Mouse (Mus musculus) activated CD4-positive, CD25-positive, alpha-beta regulatory T cell, adult 9 weeks (primary cell): ENCODE measurements around the gene Mrgprb8. TPM values are rescaled to one million over a fixed set of nuclear protein-coding genes. Genes with fewer than 3 reads are reported as not detected.

Source experiments
- polyA plus RNA-seq: library from polyadenylated mRNA; unstranded; fragments of 100-300 nt; shearing (Covaris generic); gene quantifications from one replicate; pipeline ENCODE4 v1.2.1, GENCODE M21; 2017

The Mrgprb8 gene
- not detected for polyA plus RNA-seq

DNA sequence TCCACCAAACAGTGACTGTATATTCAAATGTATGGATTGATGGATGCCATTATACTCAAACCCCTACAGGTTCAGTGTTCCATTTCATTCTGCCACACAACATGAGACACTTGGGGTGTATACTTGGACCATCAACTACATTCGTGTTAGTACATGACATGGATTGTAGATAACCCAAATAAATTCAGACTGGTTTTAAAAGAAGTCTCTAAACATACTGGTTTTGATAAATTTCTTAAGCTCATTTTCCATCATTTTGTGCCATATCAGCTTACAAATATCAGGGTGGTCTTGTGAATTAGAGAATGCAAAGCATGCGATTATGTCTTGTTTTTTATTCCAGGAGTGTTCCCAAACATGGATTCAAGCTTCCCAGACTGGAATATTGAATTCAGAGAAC, at the start of gene Mrgprb8:
Gene Mrgprb8 (plus strand): TSS at position 301 of the 400 bp plus-strand sequence.

Other genes starting within 250 kb of the Mrgprb8 start
- not detected for gene Mrgprb5, start 219.5 kb upstream of the Mrgprb8 start, polyA plus RNA-seq
- gene Mrgprb4, start 189.2 kb upstream of the Mrgprb8 start, polyA plus RNA-seq: not detected
- 0.21 TPM for gene Mrgprb1, start 67.8 kb downstream of the Mrgprb8 start, polyA plus RNA-seq
- 0.06 TPM for gene Mrgprx2, start 110.8 kb downstream of the Mrgprb8 start, polyA plus RNA-seq
- not detected for gene Mrgprb2, start 169.6 kb downstream of the Mrgprb8 start, polyA plus RNA-seq